Mouse (Mus musculus) layer of hippocampus, postnatal 36 days (tissue): ENCODE results near the gene Bcl2a1d. TPM values are rescaled to one million over a fixed set of nuclear protein-coding genes. Genes with fewer than 3 reads are reported as not detected.
"Not testable (repeated sequence)": the region's sequence is repeated elsewhere in the genome, so short reads cannot be mapped to it uniquely, and the experiment has no call there.

Experiments used
- DNase-seq, 2 experiments: peaks; one replicate each; pipeline ENCODE4 v3.0.0; 2022
- total RNA-seq, 2 experiments: library from RNA; stranded (reverse); gene quantifications; 2 replicates each; pipeline ENCODE4 v1.2.3; 2021

The Bcl2a1d gene
- total RNA-seq, 2 experiments from 2014 or later: not detected

DNA sequence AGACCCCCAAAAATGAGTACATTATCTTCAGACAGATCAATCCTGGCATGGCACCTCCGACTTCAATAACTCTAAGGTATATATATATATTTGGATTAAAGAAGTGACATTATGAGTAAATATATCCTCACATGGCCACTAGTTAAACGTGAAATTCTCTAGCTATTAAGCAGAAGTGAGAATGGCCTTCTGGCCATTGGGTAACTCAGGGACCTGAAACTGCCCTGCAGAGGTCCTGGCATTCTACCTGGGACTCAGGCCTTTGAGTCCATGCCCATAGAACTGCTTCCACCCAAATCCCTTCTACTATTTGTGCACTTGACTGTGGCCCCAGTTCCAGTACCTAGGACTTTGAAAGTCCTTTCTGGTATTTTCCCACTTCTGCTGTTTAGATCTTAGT lies 40.4 kb downstream of the Bcl2a1d start:
- DNase-seq: not testable (repeated sequence)

- DNase-seq: not testable (repeated sequence)
Measured at GRCm38 (mm10) chr9:88689451-88689850, 42.3 kb downstream of the Bcl2a1d start.

DNA sequence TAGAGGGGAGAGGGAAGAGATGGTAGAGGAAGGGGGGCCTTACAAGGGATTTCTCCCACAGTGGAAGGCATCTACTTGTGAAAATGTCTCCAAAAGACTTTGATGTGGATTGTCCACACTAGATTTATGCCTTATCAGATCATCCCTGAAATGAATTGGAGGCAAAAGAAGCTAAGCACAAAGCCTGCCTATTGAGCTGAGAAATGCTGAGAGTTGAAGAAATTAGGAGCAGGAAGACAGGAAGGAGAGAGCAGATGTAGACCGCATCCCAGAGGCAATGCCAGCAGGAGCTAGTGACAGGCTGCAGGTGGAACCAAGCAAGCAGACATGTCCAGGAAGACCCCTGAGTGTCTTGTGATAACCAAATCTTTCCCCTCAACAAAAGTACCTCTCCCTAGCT lies 45.0 kb downstream of the Bcl2a1d start:
- DNase-seq: not testable (repeated sequence)

Other genes starting within 250 kb of the Bcl2a1d start
- gene Syncrip, start 249.3 kb downstream of the Bcl2a1d start, total RNA-seq: 10 to 100 TPM; 69.5 to 70.8 TPM
- 10 to 100 TPM; 22.4 to 24.7 TPM for gene Zfp949, start 183.9 kb downstream of the Bcl2a1d start, total RNA-seq
- gene Trim43a, start 151.0 kb downstream of the Bcl2a1d start, total RNA-seq: 1 to 10 TPM; 1.4 to 1.5 TPM
- 10 to 100 TPM; 25.5 to 28.1 TPM for gene Mthfsl, start 11.6 kb downstream of the Bcl2a1d start, total RNA-seq
- gene Trim43c, start 107.2 kb upstream of the Bcl2a1d start, total RNA-seq: not detected
- gene Bcl2a1a, start 225.0 kb upstream of the Bcl2a1d start, total RNA-seq: not detected